Mouse (Mus musculus) megakaryocyte-erythroid progenitor cell, adult 5-6 weeks (primary cell): ENCODE measurements around the gene Naa30. TPM values are rescaled to one million over a fixed set of nuclear protein-coding genes. Genes with fewer than 3 reads are reported as not detected.
A peak's percentile ranks its signal among the peaks of the same experiment; 100 is the strongest.
"Not testable (repeated sequence)": the region's sequence is repeated elsewhere in the genome, so short reads cannot be mapped to it uniquely, and the experiment has no call there.

ENCODE experiments used
- ATAC-seq: replicated peaks from 2 replicates; pipeline ENCODE4 v1.8.0; 2016; ENCODE audit warnings: mild to moderate bottlenecking, inconsistent platforms; ENCODE audit not compliant: severe bottlenecking, poor library complexity, low FRiP score, low TSS enrichment
- total RNA-seq, 2 experiments: library from RNA; stranded (forward) in 1 of 2; stranded (reverse) in 1 of 2; fragments of 200-1000, 215-1000 nt in 1 of 2; fragments of >200 nt in 1 of 2; fragmentation: Nextera tagmentation in 1 of 2; gene quantifications; 2 replicates each; pipeline ENCODE4 v1.2.3; 2014 to 2017

The Naa30 gene
- total RNA-seq, 2 experiments from 2014 or later, result 20.3 to 28.0 TPM

- ATAC-seq, result not testable (repeated sequence)
These were observed 47.5 kb downstream of the Naa30 start for GRCm38 (mm10) chr14:49219466-49220022.

DNA sequence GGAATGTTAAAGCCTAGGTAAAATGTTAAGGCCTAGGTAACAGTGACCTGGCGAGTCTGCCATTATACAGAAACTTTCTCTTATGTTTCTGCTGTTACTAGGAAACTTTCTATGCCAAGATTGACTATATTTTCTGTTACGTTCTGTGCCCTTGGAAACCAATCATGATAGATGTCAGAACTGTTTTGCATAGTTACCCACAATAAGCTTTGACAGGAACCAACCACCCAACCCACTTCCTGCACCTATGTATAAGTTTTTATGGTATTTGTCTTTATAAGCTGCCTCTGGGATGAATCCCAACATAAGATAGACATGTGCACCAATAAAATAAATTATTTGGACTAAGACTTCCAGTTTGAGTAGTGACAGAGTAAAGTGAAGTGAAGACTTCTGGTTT is 49.7 kb downstream of the Naa30 start:
- ATAC-seq, result no peak

- no peak for ATAC-seq
These were observed 54.4 kb downstream of the Naa30 start for GRCm38 (mm10) chr14:49226471-49226870.

DNA sequence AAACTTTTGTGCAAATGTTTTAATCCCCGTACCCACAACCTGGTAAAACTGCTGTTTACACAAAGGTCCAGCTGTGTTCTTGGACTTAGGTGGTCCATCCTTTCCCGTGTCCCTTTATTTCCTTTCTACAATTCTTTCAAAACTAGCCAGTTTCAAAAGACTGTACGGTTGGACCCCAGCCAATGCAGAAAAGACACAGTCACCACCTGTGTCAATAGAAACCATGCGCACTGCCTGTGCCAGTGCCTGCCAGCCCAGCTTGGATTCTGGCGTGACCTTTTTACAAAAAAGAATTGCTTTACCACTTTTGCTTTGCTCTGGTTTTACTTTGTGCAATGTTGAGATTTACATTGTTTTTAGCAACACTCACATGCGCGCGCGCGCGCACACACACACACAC is 55.0 kb downstream of the Naa30 start:
- no peak for ATAC-seq

- no peak for ATAC-seq
These were observed 59.8 kb downstream of the Naa30 start for GRCm38 (mm10) chr14:49231845-49232244.

DNA sequence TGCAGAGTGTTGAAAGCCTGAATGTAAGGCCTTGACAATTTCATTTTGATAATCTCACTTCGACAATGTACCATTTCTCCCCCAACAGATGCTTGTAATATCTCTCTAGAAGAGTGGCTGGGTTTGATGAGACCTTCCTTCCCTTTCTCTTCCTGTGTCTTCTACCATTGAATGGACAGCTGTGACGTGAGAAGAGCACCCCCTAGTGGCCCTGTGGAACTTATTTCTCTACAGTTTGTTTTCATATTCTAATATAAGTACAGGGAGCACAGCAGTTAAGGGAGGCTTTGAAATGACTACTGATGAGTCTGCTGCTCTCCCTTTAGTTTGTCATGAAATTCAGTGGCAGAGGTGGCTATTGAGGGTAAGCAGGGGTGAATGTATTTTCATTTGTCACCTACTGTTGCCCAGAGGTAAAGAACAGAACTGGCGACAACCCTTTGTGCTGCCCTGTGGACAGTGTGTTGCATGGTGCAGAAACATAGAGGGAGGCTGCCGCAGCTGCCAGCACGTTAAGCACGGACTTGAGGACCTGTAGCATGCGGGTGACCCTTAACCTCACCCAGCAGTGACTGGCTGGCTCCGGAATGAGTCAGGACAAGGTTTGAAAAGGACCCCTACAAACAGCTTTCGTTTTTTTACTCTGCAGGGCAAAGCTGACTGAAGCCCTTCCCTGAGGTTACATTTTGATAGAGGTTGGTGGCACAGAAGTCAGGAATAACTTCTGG is 62.9 kb downstream of the Naa30 start:
- ATAC-seq, result peak; percentile 88

- peak; percentile 67; the same call in 1 of the 2 replicates for ATAC-seq
These were observed 66.2 kb downstream of the Naa30 start for GRCm38 (mm10) chr14:49238206-49238605.

Other genes with a start within 250 kb of the Naa30 start
- gene Ap5m1, start 106.1 kb upstream of the Naa30 start, total RNA-seq (2014; fragmentation: Nextera tagmentation), result 17.0 and 22.0 TPM in 2 replicates
- gene Ap5m1, start 106.1 kb upstream of the Naa30 start, total RNA-seq (2017), result 20.5 and 24.0 TPM in 2 replicates
- 40.0 and 50.6 TPM in 2 replicates for gene Exoc5, start 105.6 kb upstream of the Naa30 start, total RNA-seq (2014; fragmentation: Nextera tagmentation)
- gene Exoc5, start 105.6 kb upstream of the Naa30 start, total RNA-seq (2017), result 126 and 156 TPM in 2 replicates
- not detected in 2 replicates for gene ccdc198, start 73.2 kb downstream of the Naa30 start, total RNA-seq (2014; fragmentation: Nextera tagmentation)
- not detected in 2 replicates for gene ccdc198, start 73.2 kb downstream of the Naa30 start, total RNA-seq (2017)